Comparison of ENCODE assay signal across 10 mouse cellular contexts in the genomic region with DNA sequence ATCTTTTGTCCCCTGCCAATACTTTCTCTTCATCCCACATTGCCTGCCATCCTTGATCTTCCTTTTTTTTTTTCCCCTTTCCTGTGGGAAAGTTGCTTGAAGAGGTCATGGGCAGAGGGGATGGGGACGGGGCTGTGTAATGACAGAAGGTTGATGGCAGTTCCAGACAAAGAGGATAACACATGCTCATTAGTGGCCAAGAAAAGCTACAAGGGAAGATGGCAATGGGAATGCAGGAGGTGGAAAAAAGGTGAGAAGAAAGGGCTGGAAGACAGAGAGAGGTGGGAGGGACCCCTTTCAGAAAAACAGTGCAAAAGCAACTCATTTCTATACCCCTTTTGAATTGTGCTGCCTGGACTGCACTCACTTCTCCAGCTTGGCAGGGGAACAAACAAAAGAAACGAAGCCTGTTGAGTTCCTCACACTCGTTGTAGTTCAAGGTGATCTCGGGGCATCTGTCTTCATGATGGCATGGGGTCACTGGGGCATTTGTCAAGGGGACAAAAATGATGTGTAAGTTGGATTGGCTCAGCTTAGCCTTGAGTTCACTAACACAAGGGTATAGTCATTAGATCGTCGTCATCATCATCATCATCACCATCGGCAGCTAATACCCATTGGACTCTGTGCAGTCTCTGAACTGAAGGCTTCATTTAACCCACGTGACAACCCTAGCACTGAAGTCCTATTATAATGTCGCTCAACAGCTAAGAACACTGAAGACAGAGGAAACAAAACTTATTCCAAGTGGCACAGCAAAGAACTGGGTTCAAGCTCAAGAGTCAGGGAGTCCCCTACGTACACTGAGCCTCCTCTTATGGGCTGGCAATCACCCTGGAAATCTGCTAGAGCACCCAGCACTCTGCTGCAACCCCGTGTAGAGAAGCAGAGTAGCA. TPM values are rescaled to one million over a fixed set of nuclear protein-coding genes. Genes with fewer than 3 reads are reported as not detected.
DNase-seq lines count a peak whose midpoint lies in the region; ATAC-seq lines count a peak whose summit lies in the region.
"Had no signal": no experiment of that assay in that cellular context is flagged by ENCODE, and none has a peak within 500 bp of the region (broad histone marks: within the 10 kb centered on the region; RNA-seq: fewer than 3 reads in every experiment).

No protein-coding gene starts in this region.

- H3K9ac ChIP-seq in kidney, embryonic 16.5 days (replicated peaks; ENCODE audit: low read length), result 0 out of 2 replicates have a peak overlapping the region, but pooled peaks have one; percentile 22
- H3K9ac ChIP-seq in forebrain, embryonic 14.5 days (ENCODE audit: low read length), result no peak overlapping the region
- no peak overlapping the region for H3K9ac ChIP-seq in liver, embryonic 16.5 days (ENCODE audit: low read depth, low read length)
- no peak overlapping the region for H3K9ac ChIP-seq in stomach, embryonic 15.5 days
- H3K9ac ChIP-seq: limb, embryonic 13.5 days had no signal

- peaks cover 32% of the 10 kb centered on the region for H3K4me1 ChIP-seq in kidney, embryonic 16.5 days (ENCODE audit: insufficient read depth, low read length)
- H3K4me1 ChIP-seq in forebrain, embryonic 14.5 days (ENCODE audit: control insufficient read depth, insufficient read depth, low read length), result peaks cover 19% of the 10 kb centered on the region
- peaks cover 13% of the 10 kb centered on the region for H3K4me1 ChIP-seq in liver, embryonic 16.5 days (ENCODE audit: control insufficient read depth, low read depth, low read length)
- H3K4me1 ChIP-seq in stomach, embryonic 15.5 days, result peaks cover 26% of the 10 kb centered on the region

- H3K4me3 ChIP-seq in kidney, embryonic 16.5 days (ENCODE audit: low read length), result no peak overlapping the region
- no peak overlapping the region for H3K4me3 ChIP-seq in forebrain, embryonic 14.5 days (ENCODE audit: low read depth, low read length)
- no peak overlapping the region for H3K4me3 ChIP-seq in liver, embryonic 16.5 days (ENCODE audit: low read depth, low read length)
- H3K4me3 ChIP-seq in stomach, embryonic 15.5 days (replicated peaks), result no peak overlapping the region
- H3K4me3 ChIP-seq: limb, embryonic 13.5 days had no signal

- H3K27ac ChIP-seq in kidney, embryonic 16.5 days (ENCODE audit: low read length), result peak overlapping the region; percentile 93
- peak overlapping the region; percentile 72 for H3K27ac ChIP-seq in forebrain, embryonic 14.5 days (ENCODE audit: low read depth, low read length)
- peak overlapping the region; percentile 41; the same call in 1 of the 2 replicates for H3K27ac ChIP-seq in liver, embryonic 16.5 days (ENCODE audit: low read length)
- H3K27ac ChIP-seq in stomach, embryonic 15.5 days, result peak overlapping the region; percentile 94
- H3K27ac ChIP-seq: limb, embryonic 13.5 days had no signal

- no peaks in the 10 kb centered on the region for H3K9me3 ChIP-seq in kidney, embryonic 16.5 days (ENCODE audit: low read length)
- H3K9me3 ChIP-seq in forebrain, embryonic 14.5 days (replicated peaks; ENCODE audit: control insufficient read depth, low read length), result no peaks in the 10 kb centered on the region
- no peaks in the 10 kb centered on the region for H3K9me3 ChIP-seq in liver, embryonic 16.5 days (replicated peaks; ENCODE audit: control insufficient read depth, low read length)
- H3K9me3 ChIP-seq in stomach, embryonic 15.5 days, result no peaks in the 10 kb centered on the region
- H3K9me3 ChIP-seq: G1E; limb, embryonic 13.5 days had no signal

- ATAC-seq in kidney, embryonic 16.5 days (ENCODE audit: low FRiP score, low TSS enrichment), result no peak
- peak; percentile 42; the same call in 1 of the 2 replicates for ATAC-seq in forebrain, embryonic 14.5 days
- ATAC-seq in liver, embryonic 16.5 days (ENCODE audit: low read depth), result no peak
- ATAC-seq in stomach, embryonic 15.5 days (ENCODE audit: insufficient read depth, low FRiP score, low read depth), result no peak
- ATAC-seq in activated CD4-positive, CD25-positive, alpha-beta regulatory T cell, adult 4 months, result no peak

- H3K36me3 ChIP-seq in kidney, embryonic 16.5 days (ENCODE audit: insufficient read depth, low read length), result peaks cover 26% of the 10 kb centered on the region
- H3K36me3 ChIP-seq in forebrain, embryonic 14.5 days (ENCODE audit: control insufficient read depth, insufficient read depth, low read length), result peaks cover 33% of the 10 kb centered on the region
- no peaks in the 10 kb centered on the region for H3K36me3 ChIP-seq in liver, embryonic 16.5 days (ENCODE audit: control insufficient read depth, insufficient read depth)
- 0 out of 2 replicates have a peak, but pooled peaks cover 20% of the 10 kb centered on the region for H3K36me3 ChIP-seq in stomach, embryonic 15.5 days
- H3K36me3 ChIP-seq: G1E had no signal

- H3K27me3 ChIP-seq in kidney, embryonic 16.5 days (ENCODE audit: insufficient read depth, low read length), result no peaks in the 10 kb centered on the region
- no peaks in the 10 kb centered on the region for H3K27me3 ChIP-seq in forebrain, embryonic 14.5 days (replicated peaks; ENCODE audit: control insufficient read depth, insufficient read depth, low read length)
- H3K27me3 ChIP-seq in liver, embryonic 16.5 days (ENCODE audit: control insufficient read depth, insufficient read depth, low read depth, low read length), result no peaks in the 10 kb centered on the region
- H3K27me3 ChIP-seq in stomach, embryonic 15.5 days (replicated peaks), result no peaks in the 10 kb centered on the region
- H3K27me3 ChIP-seq: limb, embryonic 13.5 days had no signal

- DNase-seq in kidney, adult 9 months, result no peak
- peak; percentile 35 for DNase-seq in forebrain, embryonic 14.5 days (ENCODE audit: low spot score)
- DNase-seq in cerebellum, adult 9-11 months, result no peak
- DNase-seq in MN1 (ENCODE audit: low spot score), result no peak

- peak overlapping the region; percentile 18; the same call in 1 of the 2 replicates for H3K4me2 ChIP-seq in kidney, embryonic 16.5 days (replicated peaks; ENCODE audit: low read depth, low read length)
- peak overlapping the region; percentile 9; the same call in 1 of the 2 replicates for H3K4me2 ChIP-seq in forebrain, embryonic 14.5 days (ENCODE audit: low read length)
- H3K4me2 ChIP-seq in liver, embryonic 16.5 days (ENCODE audit: low read depth, low read length), result peak overlapping the region; percentile 22; the same call in 1 of the 2 replicates
- peak overlapping the region; percentile 4; the same call in 1 of the 2 replicates for H3K4me2 ChIP-seq in stomach, embryonic 15.5 days
- H3K4me2 ChIP-seq: limb, embryonic 13.5 days had no signal

- WGBS in kidney, embryonic 16.5 days, result 83% methylated on average over 11 of the region's 11 CpGs
- 23% methylated on average over 11 of the region's 11 CpGs for WGBS in forebrain, embryonic 14.5 days
- WGBS in liver, embryonic 16.5 days (ENCODE audit: insufficient replicate concordance), result 54% methylated on average over 11 of the region's 11 CpGs
- WGBS in stomach, embryonic 15.5 days, result 78% methylated on average over 11 of the region's 11 CpGs

RNA-seq across cellular contexts. Expression of a gene that starts 11.3 kb away (rescaled TPM):
- 6.1 and 6.6 TPM in 2 replicates for polyA plus RNA-seq in kidney, embryonic 16.5 days (2015; fragmentation: Nextera tagmentation; extraction: Ambion mirVana)
- polyA plus RNA-seq in forebrain, embryonic 14.5 days (2014; fragmentation: Nextera tagmentation; extraction: Ambion mirVana), result 15.3 and 18.2 TPM in 2 replicates
- polyA plus RNA-seq in liver, embryonic 16.5 days (2015; fragmentation: Nextera tagmentation; extraction: Ambion mirVana), result 2.0 and 2.2 TPM in 2 replicates
- polyA plus RNA-seq in stomach, embryonic 15.5 days (2015; fragmentation: Nextera tagmentation; extraction: Ambion mirVana), result 14.7 and 18.6 TPM in 2 replicates
- polyA plus RNA-seq in activated CD4-positive, CD25-positive, alpha-beta regulatory T cell, adult 4 months (2017; shearing (Covaris generic)), result 1 to 10 TPM; 3.5 to 3.7 TPM
- polyA plus RNA-seq: G1E had no signal

RNA-seq across cellular contexts. Expression of a gene that starts 29.3 kb away (rescaled TPM):
- 0.54 and 0.62 TPM in 2 replicates for polyA plus RNA-seq in kidney, embryonic 16.5 days (2015; fragmentation: Nextera tagmentation; extraction: Ambion mirVana)
- 0.55 and 0.75 TPM in 2 replicates for polyA plus RNA-seq in forebrain, embryonic 14.5 days (2014; fragmentation: Nextera tagmentation; extraction: Ambion mirVana)
- polyA plus RNA-seq in liver, embryonic 16.5 days (2015; fragmentation: Nextera tagmentation; extraction: Ambion mirVana), result 2.3 and 2.5 TPM in 2 replicates
- 1.2 and 1.3 TPM in 2 replicates for polyA plus RNA-seq in stomach, embryonic 15.5 days (2015; fragmentation: Nextera tagmentation; extraction: Ambion mirVana)
- under 1 TPM in 1 of 2 experiments, not detected in 1; 0.28 TPM for polyA plus RNA-seq in activated CD4-positive, CD25-positive, alpha-beta regulatory T cell, adult 4 months (2017; shearing (Covaris generic))
- polyA plus RNA-seq: G1E had no signal

RNA-seq across cellular contexts. Expression of a gene that starts 55.6 kb away (rescaled TPM):
- polyA plus RNA-seq in kidney, embryonic 16.5 days (2015; fragmentation: Nextera tagmentation; extraction: Ambion mirVana), result 24.3 and 26.0 TPM in 2 replicates
- polyA plus RNA-seq in forebrain, embryonic 14.5 days (2014; fragmentation: Nextera tagmentation; extraction: Ambion mirVana), result 9.9 and 10.9 TPM in 2 replicates
- 21.7 and 26.0 TPM in 2 replicates for polyA plus RNA-seq in liver, embryonic 16.5 days (2015; fragmentation: Nextera tagmentation; extraction: Ambion mirVana)
- 20.5 and 21.1 TPM in 2 replicates for polyA plus RNA-seq in stomach, embryonic 15.5 days (2015; fragmentation: Nextera tagmentation; extraction: Ambion mirVana)
- polyA plus RNA-seq in activated CD4-positive, CD25-positive, alpha-beta regulatory T cell, adult 4 months (2017; shearing (Covaris generic)), result 10 to 100 TPM; 41.0 to 41.8 TPM

Comparison
In these comparisons a context has a peak if more than half of its experiments do, and no peak if none do; other contexts are left out.
1. H3K27ac ChIP-seq: peak in every context shown above with its lines; median percentile 94 in stomach, embryonic 15.5 days; 93 in kidney, embryonic 16.5 days; 72 in forebrain, embryonic 14.5 days; 41 in liver, embryonic 16.5 days.